Mouse (Mus musculus) kidney, postnatal 36 days (tissue): ENCODE results near the gene Rfxank.

ENCODE experiments used
- DNase-seq, 2 experiments: peaks; one replicate each; pipeline ENCODE4 v3.0.0; 2021 to 2022; ENCODE audit warnings: mixed read lengths in 2 of 2

Rfxank gene

DNA sequence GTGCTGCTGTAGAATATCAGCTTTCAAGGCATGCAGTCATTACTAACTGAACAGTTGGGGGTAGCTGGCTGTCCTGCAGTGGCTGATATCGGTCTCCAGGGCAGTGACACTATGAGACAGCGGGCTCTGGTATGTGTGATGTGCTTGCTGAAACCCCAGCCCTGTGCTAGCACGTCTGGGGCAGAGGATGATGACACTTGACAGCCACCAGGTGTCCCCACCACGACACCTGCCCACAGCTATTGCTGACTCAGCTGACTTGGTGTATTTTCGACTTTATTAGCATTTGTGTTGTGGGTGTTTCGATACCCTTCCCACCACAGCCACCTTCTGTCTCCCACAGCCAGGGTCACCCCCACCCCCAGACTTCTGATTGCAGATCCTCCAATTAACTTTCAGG lies 34.4 kb downstream of the Rfxank start:
- peak; percentile 31 to 74 for DNase-seq

DNA sequence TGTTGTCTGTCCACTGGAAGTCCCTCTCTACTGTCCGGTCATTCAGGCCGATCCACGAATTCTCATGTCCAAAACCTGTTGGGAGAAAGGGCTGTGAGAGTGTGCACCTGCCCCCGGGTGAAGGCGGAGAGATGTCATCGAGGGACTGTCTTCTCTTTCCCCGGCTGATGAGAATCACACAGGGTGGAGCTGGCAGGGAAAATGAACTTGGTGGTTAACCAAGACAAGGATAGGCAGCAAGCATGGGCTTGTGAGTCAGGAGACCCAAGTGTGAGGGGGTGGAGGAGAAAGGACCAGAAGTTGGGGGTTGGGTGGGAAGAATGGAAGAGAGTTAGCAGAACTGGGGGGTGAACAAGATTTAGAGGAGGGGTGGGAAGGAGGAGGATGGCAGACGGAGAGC lies 38.7 kb downstream of the Rfxank start:
- DNase-seq = no peak

GRCm38 (mm10) chr8:70099276-70099675 lies 39.7 kb downstream of the Rfxank start:
- DNase-seq = no peak

GRCm38 (mm10) chr8:70092786-70093185 lies 46.2 kb downstream of the Rfxank start:
- no peak for DNase-seq

- no peak for DNase-seq
These were observed 49.5 kb downstream of the Rfxank start for GRCm38 (mm10) chr8:70089296-70089960.

DNA sequence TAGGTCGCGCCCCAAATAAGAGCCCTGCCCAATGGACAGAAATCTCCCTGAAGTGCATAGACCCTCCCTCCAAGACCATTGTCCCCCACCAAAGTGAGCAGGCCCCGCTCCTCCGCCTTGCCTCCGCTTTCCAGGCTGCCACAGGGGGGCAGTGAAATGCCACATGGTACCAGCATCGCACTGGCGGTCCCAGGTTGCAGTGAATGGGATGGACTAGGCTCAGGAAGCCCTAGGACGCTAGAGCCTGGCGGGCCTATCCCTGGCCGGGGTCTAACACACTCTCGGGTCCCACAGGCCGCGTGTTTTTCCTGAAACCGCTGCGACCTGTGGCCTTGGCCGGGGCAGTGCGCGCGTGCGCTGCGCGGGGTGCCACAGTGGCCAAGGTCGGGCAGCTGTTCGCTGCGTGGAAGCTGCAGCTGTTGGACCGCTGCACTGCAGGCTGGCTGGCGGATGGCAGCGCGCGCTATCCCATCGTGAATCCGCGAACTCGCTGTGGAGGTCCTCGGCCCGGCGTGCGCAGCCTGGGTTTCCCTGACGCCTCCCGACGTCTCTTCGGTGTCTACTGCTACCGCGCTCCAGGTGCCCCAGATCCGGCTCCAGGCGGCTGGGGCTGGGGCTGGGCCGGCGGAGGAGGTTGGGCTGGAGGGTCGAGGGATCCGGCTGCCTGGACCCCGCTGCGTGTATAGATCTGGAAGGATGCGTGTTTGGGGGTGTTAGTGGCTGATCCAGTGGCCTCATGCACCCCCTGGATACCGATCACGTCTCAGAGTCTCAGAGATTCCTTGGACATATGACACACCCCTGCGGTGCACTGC lies 50.9 kb downstream of the Rfxank start:
- DNase-seq = peak; percentile 39 to 71

- DNase-seq = peak in 1 of 2 experiments; percentile 31
These were observed 51.7 kb downstream of the Rfxank start for GRCm38 (mm10) chr8:70087237-70087636.

DNA sequence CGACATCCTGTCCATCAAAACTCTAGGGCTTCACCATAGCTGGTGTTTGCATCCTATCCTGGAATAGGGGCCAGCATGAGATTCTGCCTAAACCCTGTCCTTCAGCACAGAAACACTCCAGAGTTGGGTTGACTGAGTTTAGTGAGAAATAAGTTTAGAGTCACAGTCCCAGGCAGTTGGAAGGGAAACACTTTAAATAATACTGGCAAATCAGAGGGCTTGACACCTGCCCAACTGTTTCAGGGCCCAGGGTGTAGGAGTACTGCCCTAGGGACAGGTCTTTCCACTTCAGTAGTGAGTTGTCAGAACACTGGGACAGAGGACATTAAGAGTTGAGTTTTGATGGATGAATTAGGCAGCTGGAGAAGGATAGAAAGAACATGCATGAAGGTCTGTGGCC lies 52.8 kb downstream of the Rfxank start:
- DNase-seq = no peak

- DNase-seq = peak in 1 of 2 experiments; percentile 15
These were observed 54.5 kb downstream of the Rfxank start for GRCm38 (mm10) chr8:70084191-70085065.

DNA sequence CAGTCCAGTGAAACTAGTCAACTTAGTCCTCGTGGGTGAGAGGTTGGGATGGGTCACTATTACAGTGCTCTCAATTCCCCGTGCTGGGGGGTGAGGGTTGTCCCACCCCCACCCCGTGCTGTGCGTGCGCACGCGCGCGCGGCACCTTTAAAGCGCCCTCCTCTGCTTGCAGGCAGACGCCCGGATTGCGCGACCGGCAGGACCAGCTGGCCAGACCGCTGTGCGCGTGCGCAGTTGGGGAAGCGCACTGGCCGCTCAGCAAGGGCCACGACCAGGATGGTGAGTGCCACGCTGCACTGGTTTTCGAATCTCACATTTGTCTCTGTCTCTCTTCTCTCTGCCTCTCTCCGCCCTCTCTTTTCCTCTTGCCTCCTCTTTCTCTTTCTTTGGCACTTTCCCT lies 55.7 kb downstream of the Rfxank start, which contains the start of gene Hapln4:
Gene Hapln4 (plus strand): TSS at position 173 of the 400 bp plus-strand sequence.
- DNase-seq = peak; percentile 59 to 80

- no peak for DNase-seq
These were observed 57.0 kb downstream of the Rfxank start for GRCm38 (mm10) chr8:70081976-70082375.
